Mouse (Mus musculus) kidney, embryonic 15.5 days (tissue): ENCODE results near the gene Kdm5b. TPM values are rescaled to one million over a fixed set of nuclear protein-coding genes. Genes with fewer than 3 reads are reported as not detected.

Experiments used
- ATAC-seq: fragments of 200-750 bp; cut with Nextera tagmentation; replicated peaks from 2 replicates; pipeline ENCODE4 v1.8.0; 2017; ENCODE audit warnings: moderate TSS enrichment; ENCODE audit not compliant: low FRiP score
- H3K27ac ChIP-seq: fragments of 300-500 bp; sonication (generic); 2 replicates; pipeline ENCODE4 v1.5.1; 2015; ENCODE audit warnings: mild to moderate bottlenecking, inconsistent platforms
- H3K27me3 ChIP-seq: fragments of 300-500 bp; sonication (generic); 2 replicates; pipeline ENCODE4 v1.6.1; 2015; ENCODE audit warnings: inconsistent platforms
- H3K36me3 ChIP-seq: fragments of 300-500 bp; sonication (generic); 2 replicates; pipeline ENCODE4 v1.6.1; 2015; ENCODE audit warnings: inconsistent platforms
- H3K4me1 ChIP-seq: fragments of 300-500 bp; sonication (generic); 2 replicates; pipeline ENCODE4 v1.6.1; 2015; ENCODE audit warnings: inconsistent platforms
- H3K4me2 ChIP-seq: fragments of 300-500 bp; sonication (generic); 2 replicates; pipeline ENCODE4 v1.6.1; 2015; ENCODE audit warnings: moderate library complexity, mild to moderate bottlenecking, inconsistent platforms
- H3K4me3 ChIP-seq: fragments of 300-500 bp; sonication (generic); replicated peaks from 2 replicates; pipeline ENCODE4 v1.5.1; 2015; ENCODE audit warnings: mild to moderate bottlenecking, inconsistent platforms
- H3K9ac ChIP-seq: fragments of 300-500 bp; sonication (generic); 2 replicates; pipeline ENCODE4 v1.6.1; 2015; ENCODE audit warnings: mild to moderate bottlenecking, inconsistent platforms
- H3K9me3 ChIP-seq: fragments of 300-500 bp; sonication (generic); replicated peaks from 2 replicates; pipeline ENCODE4 v1.6.1; 2016; ENCODE audit warnings: inconsistent platforms
- WGBS: fragments of 180-500 bp; shearing (Covaris S2); methylation state at CpG from one replicate; pipeline ENCODE4 v1.1.7; 2015; ENCODE audit warnings: mixed read lengths; 5-methylcytosine and 5-hydroxymethylcytosine counted together
- polyA plus RNA-seq: library from polyadenylated mRNA; unstranded; fragments of >200 nt; fragmentation: Nextera tagmentation; extraction: Ambion mirVana; gene quantifications from 2 replicates; pipeline ENCODE4 v1.2.1, GENCODE M21; 2015

Kdm5b gene
- polyA plus RNA-seq, 1 experiment from 2014 or later, result 56.2 TPM

GRCm38 (mm10) chr1:134552396-134552795, 7.6 kb upstream of the Kdm5b start:
- no peaks in the 10 kb centered on the region for H3K36me3 ChIP-seq
- H3K27me3 ChIP-seq, result no peaks in the 10 kb centered on the region
- H3K4me2 ChIP-seq, result no peak overlapping the region
- H3K4me1 ChIP-seq, result peaks cover 22% of the 10 kb centered on the region
- WGBS, result 66% methylated on average over 3 of the region's 3 CpGs
- no peak for ATAC-seq
- H3K9me3 ChIP-seq, result no peaks in the 10 kb centered on the region
- no peak overlapping the region for H3K27ac ChIP-seq
- H3K4me3 ChIP-seq, result no peak overlapping the region
- no peak overlapping the region for H3K9ac ChIP-seq

DNA sequence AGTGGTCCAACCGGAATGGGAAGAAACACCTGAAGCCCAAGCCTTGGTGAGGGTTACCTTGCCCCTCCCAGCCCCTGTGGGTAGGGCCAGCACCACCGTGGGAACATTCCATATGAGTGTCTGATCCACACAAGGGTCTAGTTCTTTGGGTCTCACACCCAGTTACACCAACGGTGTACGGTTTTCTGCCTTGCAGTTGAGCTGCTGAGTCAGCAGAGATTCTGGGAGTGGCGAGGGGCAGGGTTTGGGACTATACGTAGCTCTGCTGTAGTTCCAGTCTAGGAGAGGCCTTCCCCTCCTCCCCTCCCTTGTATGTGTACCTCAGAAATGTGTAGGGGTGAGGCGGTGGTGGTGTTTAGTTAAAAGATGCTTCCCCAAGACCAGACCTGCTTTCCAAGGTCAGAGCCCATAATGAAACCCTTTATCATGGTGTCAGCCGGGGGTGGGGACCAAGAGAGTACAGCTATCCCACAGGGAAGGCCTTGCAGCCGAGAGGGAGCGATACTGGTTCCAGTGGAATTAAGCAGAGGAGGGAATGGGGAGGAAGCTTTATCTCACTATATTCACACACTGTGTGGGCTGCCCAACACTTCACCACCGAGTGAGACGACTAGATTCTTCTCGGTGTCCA, 4.6 kb upstream of the Kdm5b start:
- WGBS, result 15% methylated on average over 13 of the region's 13 CpGs
- H3K9ac ChIP-seq, result no peak overlapping the region; the same call in 1 of the 2 replicates
- peak; percentile 9; the same call in 1 of the 2 replicates for ATAC-seq

GRCm38 (mm10) chr1:134555871-134556670, 3.9 kb upstream of the Kdm5b start:
- under 1% methylated on average over 45 of the region's 46 CpGs for WGBS
- Histone ChIP-seq H3K27me3 (no peaks in the 10 kb centered on the region), H3K4me1 (peaks cover 27% of the 10 kb centered on the region), H3K9me3 (no peaks in the 10 kb centered on the region), H3K36me3 (no peaks in the 10 kb centered on the region), H3K27ac (peak overlapping the region; percentile 96), H3K9ac (peak overlapping the region; percentile 73), H3K4me2 (peak overlapping the region; percentile 96), H3K4me3 (peak overlapping the region; percentile 75)
- peak; percentile 5; the same call in 1 of the 2 replicates for ATAC-seq

More for the DNA sequence above, 4.6 kb upstream of the Kdm5b start:
- H3K4me1 ChIP-seq, result peaks cover 27% of the 10 kb centered on the region
- no peaks in the 10 kb centered on the region for H3K9me3 ChIP-seq
- no peaks in the 10 kb centered on the region for H3K36me3 ChIP-seq
- H3K4me2 ChIP-seq, result peak overlapping the region; percentile 96
- peak overlapping the region; percentile 75; the same call in 1 of the 2 replicates for H3K4me3 ChIP-seq
- H3K27me3 ChIP-seq, result no peaks in the 10 kb centered on the region
- H3K27ac ChIP-seq, result peak overlapping the region; percentile 96

DNA sequence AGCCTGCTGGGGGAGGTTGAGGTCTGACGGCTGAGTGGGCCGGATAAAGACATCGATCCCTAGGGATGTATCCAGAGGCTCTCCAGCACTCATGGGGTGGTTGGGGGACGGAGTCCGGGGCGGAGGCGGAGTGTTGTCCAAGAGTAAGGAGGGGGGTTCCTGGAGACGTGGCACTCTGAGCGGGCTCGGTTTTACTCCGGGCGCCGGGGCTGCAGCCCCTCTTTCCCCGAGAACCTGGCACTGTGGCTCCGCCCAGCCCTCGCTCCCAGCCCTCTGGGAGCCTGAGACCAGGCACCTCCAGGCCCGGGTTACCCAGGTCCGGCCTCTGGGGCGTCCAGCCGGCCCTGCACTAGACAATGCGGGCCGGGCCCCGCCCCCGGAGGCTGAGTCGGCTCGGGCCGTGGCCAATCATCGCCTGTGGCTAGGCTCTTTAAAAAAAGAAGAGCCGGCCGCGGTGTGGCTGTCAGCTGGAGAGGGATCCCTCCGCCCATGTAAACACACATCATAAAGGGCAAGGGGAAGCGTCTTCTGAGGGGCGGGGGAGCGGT, 3.2 kb upstream of the Kdm5b start:
- H3K9ac ChIP-seq, result peak overlapping the region; percentile 73
- no peaks in the 10 kb centered on the region for H3K27me3 ChIP-seq
- WGBS, result under 1% methylated on average over 32 of the region's 35 CpGs
- H3K9me3 ChIP-seq, result no peaks in the 10 kb centered on the region
- peaks cover 29% of the 10 kb centered on the region for H3K4me1 ChIP-seq
- no peaks in the 10 kb centered on the region for H3K36me3 ChIP-seq
- ATAC-seq, result peak; percentile 97
- peak overlapping the region; percentile 96 for H3K4me2 ChIP-seq
- H3K27ac ChIP-seq, result peak overlapping the region; percentile 96
- H3K4me3 ChIP-seq, result peak overlapping the region; percentile 75

DNA sequence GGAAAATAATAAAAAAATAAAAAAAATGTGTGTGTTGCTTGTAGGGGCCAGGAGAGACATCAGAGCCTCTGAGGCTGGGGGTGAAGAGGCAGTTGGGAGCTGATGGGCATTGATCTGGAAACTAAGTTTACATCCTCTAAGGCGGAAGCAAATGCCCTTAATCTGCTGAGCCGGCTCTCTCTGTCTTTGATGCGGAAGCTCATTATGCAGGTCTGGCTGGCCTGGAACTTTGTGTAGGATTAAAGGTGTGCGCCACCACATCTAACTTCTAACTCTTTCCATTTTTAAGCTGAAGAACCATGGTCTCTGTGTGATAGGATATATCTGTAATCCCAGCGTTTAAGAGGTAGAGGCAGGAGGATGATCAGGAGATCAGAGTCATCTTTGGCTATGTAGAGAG, 1.5 kb upstream of the Kdm5b start:
- H3K27ac ChIP-seq, result no peak overlapping the region
- H3K4me3 ChIP-seq, result no peak overlapping the region
- peaks cover 37% of the 10 kb centered on the region for H3K4me1 ChIP-seq
- WGBS, result 65% methylated on average over 5 of the region's 5 CpGs
- H3K9me3 ChIP-seq, result no peaks in the 10 kb centered on the region
- H3K27me3 ChIP-seq, result no peaks in the 10 kb centered on the region
- no peaks in the 10 kb centered on the region for H3K36me3 ChIP-seq
- H3K4me2 ChIP-seq, result no peak overlapping the region
- no peak for ATAC-seq
- no peak overlapping the region for H3K9ac ChIP-seq

DNA sequence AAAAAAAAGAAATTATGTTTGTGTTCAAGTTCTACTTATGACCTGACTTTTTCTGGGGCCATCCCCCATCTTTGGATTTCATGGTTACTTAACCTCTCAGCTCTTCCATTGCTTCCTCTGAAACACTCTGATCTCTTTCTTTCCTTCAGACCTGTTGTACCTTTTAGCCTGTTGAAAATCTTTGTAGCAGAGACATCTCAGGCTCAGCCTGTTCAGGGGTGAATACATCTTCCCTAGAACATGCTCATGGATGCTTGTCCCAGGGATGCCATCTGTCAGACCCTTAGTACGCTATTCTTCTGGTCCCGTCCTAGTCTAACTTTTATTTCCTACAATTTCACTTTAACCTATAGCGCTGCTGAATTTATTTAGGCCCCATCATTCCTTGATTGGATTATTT, 745 bp upstream of the Kdm5b start:
- Histone ChIP-seq H3K9me3 (no peaks in the 10 kb centered on the region), H3K36me3 (no peaks in the 10 kb centered on the region), H3K9ac (no peak overlapping the region), H3K4me1 (peaks cover 42% of the 10 kb centered on the region), H3K4me3 (no peak overlapping the region), H3K27me3 (no peaks in the 10 kb centered on the region), H3K27ac (peak overlapping the region; percentile 89; the same call in 1 of the 2 replicates), H3K4me2 (no peak overlapping the region)
- no peak for ATAC-seq
- WGBS, result 72% methylated on average over 3 of the region's 3 CpGs

- H3K4me2 ChIP-seq, result peak overlapping the region; percentile 71
- H3K4me3 ChIP-seq, result peak overlapping the region; percentile 99
- peak overlapping the region; percentile 99 for H3K9ac ChIP-seq
- H3K27ac ChIP-seq, result peak overlapping the region; percentile 89
- WGBS, result 0% methylated on average over 39 of the region's 50 CpGs
- H3K4me1 ChIP-seq, result peaks cover 35% of the 10 kb centered on the region
- 0 out of 2 replicates have a peak, but pooled peaks have one; percentile 0 for ATAC-seq
- H3K27me3 ChIP-seq, result no peaks in the 10 kb centered on the region
- no peaks in the 10 kb centered on the region for H3K36me3 ChIP-seq
- H3K9me3 ChIP-seq, result no peaks in the 10 kb centered on the region
Measured at GRCm38 (mm10) chr1:134560396-134560795, 425 bp downstream of the Kdm5b start.

DNA sequence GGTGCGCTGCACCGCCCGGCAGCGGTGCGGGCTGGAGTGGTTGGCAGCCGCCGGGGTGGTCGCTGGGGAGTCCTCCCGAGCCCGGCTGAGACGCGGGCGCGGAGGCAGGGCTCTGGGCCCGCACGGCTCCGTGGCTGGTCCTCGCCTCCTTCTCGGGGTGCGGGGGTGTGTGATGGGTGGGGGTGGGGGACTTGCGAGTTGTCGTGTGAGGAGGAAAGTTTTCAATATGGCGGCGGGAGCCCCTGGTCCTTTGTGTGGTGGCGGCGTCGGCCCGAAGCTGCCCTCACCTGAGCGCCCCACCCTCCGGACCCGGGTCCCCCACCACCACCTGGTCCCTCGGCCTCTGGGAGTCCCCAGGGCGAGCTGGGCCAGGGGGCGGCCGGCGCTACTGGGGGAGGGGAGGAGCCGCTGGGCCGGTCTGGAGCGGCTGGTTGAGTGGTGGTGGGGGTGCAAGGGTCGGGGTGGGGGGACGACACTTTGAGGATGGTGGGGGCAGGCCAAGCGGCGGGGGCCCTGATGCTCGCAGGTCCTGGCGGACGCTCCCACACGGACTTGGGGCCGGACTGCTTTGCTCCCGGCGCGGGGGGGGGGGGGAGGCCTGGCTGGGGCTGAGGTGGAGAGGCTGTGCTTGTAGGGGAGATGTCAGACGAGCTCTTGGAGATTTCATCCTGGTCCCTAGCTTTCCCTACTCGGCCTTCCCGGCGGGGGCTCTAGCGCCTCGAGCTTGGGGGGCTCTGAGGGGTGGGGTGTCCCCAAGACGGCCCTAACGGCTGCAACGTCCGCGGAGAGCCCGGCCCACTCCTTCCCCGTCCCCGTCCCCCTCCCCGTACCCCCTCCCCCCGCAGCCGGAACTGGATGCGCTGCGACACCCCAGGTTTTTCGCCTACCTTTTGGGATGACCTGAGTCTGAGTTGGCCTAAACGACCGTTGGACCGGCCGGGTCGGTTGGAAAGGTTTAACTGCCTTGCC, 1.1 kb downstream of the Kdm5b start:
- Histone ChIP-seq H3K27ac (peak overlapping the region; percentile 89), H3K36me3 (no peaks in the 10 kb centered on the region), H3K4me1 (peaks cover 32% of the 10 kb centered on the region), H3K4me3 (peak overlapping the region; percentile 99), H3K9me3 (no peaks in the 10 kb centered on the region), H3K9ac (peak overlapping the region; percentile 99), H3K27me3 (no peaks in the 10 kb centered on the region), H3K4me2 (peak overlapping the region; percentile 71)
- ATAC-seq, result peak; percentile 17
- 2% methylated on average over 50 of the region's 76 CpGs for WGBS

GRCm38 (mm10) chr1:134561770-134562143, 1.8 kb downstream of the Kdm5b start:
- H3K9me3 ChIP-seq, result no peaks in the 10 kb centered on the region
- peak overlapping the region; percentile 99 for H3K9ac ChIP-seq
- no peak for ATAC-seq
- no peaks in the 10 kb centered on the region for H3K36me3 ChIP-seq
- H3K27ac ChIP-seq, result 0 out of 2 replicates have a peak overlapping the region, but pooled peaks have one; percentile 89
- H3K4me2 ChIP-seq, result peak overlapping the region; percentile 71
- peak overlapping the region; percentile 99 for H3K4me3 ChIP-seq
- peaks cover 28% of the 10 kb centered on the region for H3K4me1 ChIP-seq
- no peaks in the 10 kb centered on the region for H3K27me3 ChIP-seq
- 9% methylated on average over 7 of the region's 7 CpGs for WGBS

- Histone ChIP-seq H3K9ac (no peak overlapping the region), H3K4me3 (peak overlapping the region; percentile 99), H3K4me1 (peaks cover 29% of the 10 kb centered on the region), H3K27ac (no peak overlapping the region; the same call in 1 of the 2 replicates), H3K4me2 (peak overlapping the region; percentile 71), H3K9me3 (no peaks in the 10 kb centered on the region), H3K27me3 (no peaks in the 10 kb centered on the region), H3K36me3 (no peaks in the 10 kb centered on the region)
- no peak for ATAC-seq
Measured at GRCm38 (mm10) chr1:134562457-134562856, 2.5 kb downstream of the Kdm5b start.

DNA sequence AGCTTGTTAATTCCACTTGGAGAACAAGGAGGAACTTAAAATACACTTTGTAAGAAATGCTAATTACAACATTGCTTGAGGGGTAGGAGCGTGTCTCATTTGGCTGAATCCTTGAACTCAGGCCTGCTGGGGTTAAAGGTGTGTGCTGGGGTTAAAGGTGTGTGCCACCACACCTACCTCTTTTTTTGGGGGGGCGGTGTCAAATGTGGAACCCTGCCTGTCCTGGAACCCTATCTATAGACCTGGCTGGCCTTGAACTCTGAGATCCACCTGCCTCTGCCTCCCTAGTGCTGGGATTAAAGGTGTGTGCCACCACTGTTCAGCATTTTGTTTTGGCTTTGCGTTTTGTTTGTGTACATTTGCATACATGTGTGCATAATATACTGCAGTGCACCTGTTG, 3.8 kb downstream of the Kdm5b start:
- Histone ChIP-seq H3K9ac (no peak overlapping the region), H3K27me3 (no peaks in the 10 kb centered on the region), H3K27ac (no peak overlapping the region), H3K36me3 (no peaks in the 10 kb centered on the region), H3K4me1 (peaks cover 35% of the 10 kb centered on the region), H3K4me3 (no peak overlapping the region), H3K4me2 (no peak overlapping the region), H3K9me3 (no peaks in the 10 kb centered on the region)
- ATAC-seq, result no peak
- WGBS, result 88% methylated on average over 3 of the region's 3 CpGs
